Mouse (Mus musculus) hindbrain, embryonic 15.5 days (tissue): ENCODE results near the gene Iscu. TPM values are rescaled to one million over a fixed set of nuclear protein-coding genes. Genes with fewer than 3 reads are reported as not detected.
A peak's percentile ranks its signal among the peaks of the same experiment; 100 is the strongest.

Experiments
- ATAC-seq: fragments of 200-750 bp; cut with Nextera tagmentation; 2 replicates; pipeline ENCODE4 v1.8.0; 2017; ENCODE audit warnings: low read depth, moderate number of reproducible peaks, moderate TSS enrichment; ENCODE audit not compliant: low FRiP score
- H3K27ac ChIP-seq: fragments of 300-500 bp; sonication (generic); replicated peaks from 2 replicates; pipeline ENCODE4 v1.5.1; 2015; ENCODE audit warnings: mild to moderate bottlenecking, inconsistent platforms
- H3K27me3 ChIP-seq: fragments of 300-500 bp; sonication (generic); 2 replicates; pipeline ENCODE4 v1.6.1; 2015; ENCODE audit warnings: control low read depth, inconsistent platforms
- H3K36me3 ChIP-seq: fragments of 300-500 bp; sonication (generic); 2 replicates; pipeline ENCODE4 v1.6.1; 2015; ENCODE audit warnings: control low read depth, inconsistent platforms
- H3K4me1 ChIP-seq: fragments of 300-500 bp; sonication (generic); replicated peaks from 2 replicates; pipeline ENCODE4 v1.6.1; 2015; ENCODE audit warnings: control low read depth, inconsistent platforms
- H3K4me2 ChIP-seq: fragments of 300-500 bp; sonication (generic); 2 replicates; pipeline ENCODE4 v1.6.1; 2015; ENCODE audit warnings: moderate library complexity, mild to moderate bottlenecking, inconsistent platforms
- H3K4me3 ChIP-seq: fragments of 300-500 bp; sonication (generic); 2 replicates; pipeline ENCODE4 v1.5.1; 2015; ENCODE audit warnings: mild to moderate bottlenecking, inconsistent platforms
- H3K9ac ChIP-seq: fragments of 300-500 bp; sonication (generic); 2 replicates; pipeline ENCODE4 v1.6.1; 2015; ENCODE audit warnings: inconsistent platforms
- H3K9me3 ChIP-seq: fragments of 300-500 bp; sonication (generic); 2 replicates; pipeline ENCODE4 v1.6.1; 2016; ENCODE audit warnings: control low read depth, inconsistent platforms
- WGBS: fragments of 180-500 bp; shearing (Covaris S2); methylation state at CpG from one replicate; pipeline ENCODE4 v1.1.7; 2015; 5-methylcytosine and 5-hydroxymethylcytosine counted together
- polyA plus RNA-seq: library from polyadenylated mRNA; unstranded; fragments of >200 nt; fragmentation: Nextera tagmentation; extraction: Ambion mirVana; gene quantifications from 2 replicates; pipeline ENCODE4 v1.2.1, GENCODE M21; 2015

Gene Iscu
- polyA plus RNA-seq, 1 experiment from 2014 or later = 87.6 TPM

DNA sequence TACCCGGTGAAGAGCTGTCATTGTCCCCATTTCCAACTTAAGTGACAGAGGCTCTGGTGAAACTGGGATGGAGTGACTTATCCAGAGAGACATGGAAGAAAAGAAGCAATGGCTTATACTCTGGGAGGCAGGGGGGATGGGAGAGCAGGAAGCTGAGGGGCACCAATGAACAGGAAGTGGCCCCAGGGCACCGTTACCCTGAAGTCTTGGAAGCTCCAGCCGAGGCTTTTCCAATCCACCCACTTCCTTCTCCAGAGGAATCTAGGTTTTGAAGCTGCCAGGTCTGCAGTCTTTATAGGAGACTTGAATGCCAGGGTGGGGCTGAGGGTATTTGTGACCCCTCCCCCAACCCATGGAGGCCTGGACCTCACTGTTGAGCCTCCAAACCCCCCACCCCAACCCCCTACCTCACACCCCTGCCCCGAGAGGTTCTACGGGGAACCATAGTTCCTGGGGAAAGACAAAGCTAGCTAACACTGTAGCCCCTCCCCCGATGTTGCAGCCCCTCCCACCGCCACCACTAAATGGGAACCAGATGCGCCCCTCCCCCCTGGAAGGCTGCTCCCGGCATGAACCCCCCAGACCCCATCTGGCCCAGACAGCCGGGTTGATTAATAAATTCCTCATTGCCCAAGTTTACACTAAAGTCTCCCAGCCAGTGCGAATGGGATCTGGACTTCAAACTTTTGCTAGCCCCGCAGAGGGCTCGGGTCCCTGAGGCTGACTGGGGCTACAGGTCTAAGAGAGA is 24.0 kb downstream of the Iscu start:
- Histone ChIP-seq H3K9ac (no peak overlapping the region), H3K9me3 (no peaks in the 10 kb centered on the region), H3K27me3 (peaks cover 8% of the 10 kb centered on the region; the same call in 1 of the 2 replicates), H3K4me2 (0 out of 2 replicates have a peak overlapping the region, but pooled peaks have one; percentile 15), H3K36me3 (no peaks in the 10 kb centered on the region), H3K4me1 (no peaks in the 10 kb centered on the region), H3K27ac (no peak overlapping the region), H3K4me3 (no peak overlapping the region)
- no peak for ATAC-seq
- 9% methylated on average over 12 of the region's 13 CpGs for WGBS

- H3K4me2 ChIP-seq = 0 out of 2 replicates have a peak overlapping the region, but pooled peaks have one; percentile 15
- whole genome bisulfite sequencing = 16% methylated on average over 19 of the region's 19 CpGs
Measured at GRCm38 (mm10) chr5:113797149-113797882, 24.8 kb downstream of the Iscu start.

DNA sequence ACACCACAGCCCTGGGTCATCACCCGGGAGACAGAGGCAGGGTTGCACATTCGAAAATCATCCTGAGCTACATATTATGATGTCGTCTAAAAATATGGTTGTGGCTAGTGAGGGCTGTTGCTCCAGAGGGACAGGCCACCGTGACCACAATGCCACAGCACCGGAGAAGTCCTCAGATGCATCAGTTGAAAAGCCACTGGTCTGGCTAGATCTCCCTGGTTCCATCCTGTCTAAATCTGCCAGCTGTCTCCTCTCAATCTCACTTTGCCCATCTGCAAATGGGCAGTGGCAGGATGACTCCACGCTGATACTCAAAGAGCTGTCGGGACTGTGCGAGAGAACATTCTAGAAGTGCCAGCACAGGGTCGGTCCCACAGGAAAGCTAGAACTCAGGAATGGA is 26.0 kb downstream of the Iscu start:
- H3K4me1 ChIP-seq = no peaks in the 10 kb centered on the region
- ATAC-seq = no peak
- WGBS = 82% methylated on average over 9 of the region's 9 CpGs
- no peak overlapping the region for H3K4me3 ChIP-seq
- H3K27ac ChIP-seq = no peak overlapping the region
- no peak overlapping the region for H3K9ac ChIP-seq
- no peaks in the 10 kb centered on the region for H3K9me3 ChIP-seq
- no peaks in the 10 kb centered on the region for H3K36me3 ChIP-seq
- H3K4me2 ChIP-seq = no peak overlapping the region
- H3K27me3 ChIP-seq = peaks cover 8% of the 10 kb centered on the region; the same call in 1 of the 2 replicates

More at GRCm38 (mm10) chr5:113797149-113797882, 24.8 kb downstream of the Iscu start:
- H3K27me3 ChIP-seq = peaks cover 8% of the 10 kb centered on the region; the same call in 1 of the 2 replicates
- H3K27ac ChIP-seq = no peak overlapping the region
- H3K4me3 ChIP-seq = no peak overlapping the region
- no peak overlapping the region for H3K9ac ChIP-seq
- H3K4me1 ChIP-seq = no peaks in the 10 kb centered on the region
- no peaks in the 10 kb centered on the region for H3K9me3 ChIP-seq
- no peak for ATAC-seq
- no peaks in the 10 kb centered on the region for H3K36me3 ChIP-seq

- Histone ChIP-seq H3K27ac (no peak overlapping the region), H3K36me3 (no peaks in the 10 kb centered on the region), H3K9ac (no peak overlapping the region), H3K27me3 (peaks cover 8% of the 10 kb centered on the region; the same call in 1 of the 2 replicates), H3K4me3 (0 out of 2 replicates have a peak overlapping the region, but pooled peaks have one; percentile 8), H3K4me1 (no peaks in the 10 kb centered on the region), H3K9me3 (no peaks in the 10 kb centered on the region), H3K4me2 (no peak overlapping the region)
- ATAC-seq = no peak
- WGBS = 45% methylated on average over 5 of the region's 5 CpGs
Measured at GRCm38 (mm10) chr5:113799691-113800090, 27.1 kb downstream of the Iscu start.

GRCm38 (mm10) chr5:113800280-113800679 is 27.7 kb downstream of the Iscu start, which contains the start of gene Tmem119:
Tmem119 (minus strand) TSS chr5:113800516.
- no peak within 1 kb of the TSS for H3K9ac ChIP-seq

DNA sequence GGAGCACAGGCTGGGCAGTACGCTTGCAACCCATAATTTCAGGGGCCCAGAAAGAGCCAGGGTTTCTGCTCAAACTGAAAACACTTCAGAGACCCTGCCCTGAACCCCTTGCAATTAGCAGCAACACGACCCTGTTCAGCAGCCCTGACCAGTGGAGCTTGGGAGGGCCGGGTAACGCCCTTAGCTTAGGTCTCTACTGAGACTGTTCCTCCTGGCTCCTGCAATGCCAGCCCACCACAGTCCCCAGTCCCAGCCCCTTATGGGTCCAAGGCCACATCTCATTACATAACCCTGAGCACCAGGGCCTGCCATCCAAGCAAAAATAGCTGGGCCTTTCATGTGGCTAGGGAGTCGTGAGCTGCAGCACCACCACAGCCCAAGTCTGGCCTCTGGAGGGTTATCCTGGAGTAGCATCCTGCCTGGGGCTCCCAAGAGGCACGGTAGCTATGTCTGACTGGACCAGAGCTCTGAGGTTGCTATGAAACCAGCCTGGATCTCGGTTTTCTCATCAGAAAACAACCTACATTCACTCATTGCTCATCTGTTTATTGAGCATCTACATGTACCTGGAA is 31.9 kb downstream of the Iscu start:
- Histone ChIP-seq H3K27me3 (no peaks in the 10 kb centered on the region), H3K36me3 (no peaks in the 10 kb centered on the region), H3K4me3 (no peak overlapping the region), H3K4me1 (no peaks in the 10 kb centered on the region), H3K27ac (no peak overlapping the region), H3K9ac (no peak overlapping the region), H3K9me3 (no peaks in the 10 kb centered on the region), H3K4me2 (no peak overlapping the region)
- ATAC-seq = no peak
- 68% methylated on average over 7 of the region's 7 CpGs for WGBS

More at GRCm38 (mm10) chr5:113800280-113800679, 27.7 kb downstream of the Iscu start, which contains the start of gene Tmem119:
- H3K4me2 ChIP-seq = no peak within 1 kb of the TSS
- H3K4me1 ChIP-seq = no peaks in the 10 kb centered on the region
- no peaks in the 10 kb centered on the region for H3K9me3 ChIP-seq
- 1% methylated on average over 11 of the region's 11 CpGs for WGBS
- H3K27me3 ChIP-seq = peaks cover 8% of the 10 kb centered on the region; the same call in 1 of the 2 replicates
- peak within 1 kb of the TSS; percentile 8; the same call in 1 of the 2 replicates for H3K4me3 ChIP-seq
- no peaks in the 10 kb centered on the region for H3K36me3 ChIP-seq
- no peak for ATAC-seq
- no peak within 1 kb of the TSS for H3K27ac ChIP-seq

- WGBS = 90% methylated on average over 9 of the region's 9 CpGs
- no peaks in the 10 kb centered on the region for H3K9me3 ChIP-seq
- no peaks in the 10 kb centered on the region for H3K27me3 ChIP-seq
- no peaks in the 10 kb centered on the region for H3K36me3 ChIP-seq
- no peak overlapping the region for H3K4me2 ChIP-seq
- H3K9ac ChIP-seq = no peak overlapping the region
- H3K4me3 ChIP-seq = no peak overlapping the region
- no peak for ATAC-seq
- no peaks in the 10 kb centered on the region for H3K4me1 ChIP-seq
- H3K27ac ChIP-seq = no peak overlapping the region
Measured at GRCm38 (mm10) chr5:113805301-113805700, 32.8 kb downstream of the Iscu start.

GRCm38 (mm10) chr5:113806414-113806813 is 33.9 kb downstream of the Iscu start:
- 47% methylated on average over 10 of the region's 10 CpGs for WGBS
- ATAC-seq = no peak
- H3K4me2 ChIP-seq = no peak overlapping the region

DNA sequence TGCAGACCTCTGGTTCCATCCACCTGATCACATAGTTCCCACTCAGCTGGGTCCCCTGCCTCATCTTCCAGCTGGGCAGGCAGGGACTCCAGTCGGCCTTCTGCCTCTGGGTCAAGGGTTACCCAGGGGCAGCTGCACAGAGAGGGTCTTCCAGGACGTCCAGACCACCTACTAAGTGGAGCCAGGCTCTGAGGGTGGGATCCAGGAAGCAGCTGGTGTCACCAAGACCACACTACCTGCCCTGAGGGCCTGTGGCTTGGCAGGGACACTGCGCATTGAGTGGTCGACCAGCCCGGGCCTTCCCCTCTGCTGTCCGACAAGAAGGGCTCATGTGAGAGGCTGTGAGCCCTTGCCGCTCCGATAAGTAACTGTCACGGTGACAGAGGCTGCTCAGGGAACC is 35.2 kb downstream of the Iscu start:
- no peak overlapping the region for H3K4me3 ChIP-seq

More at GRCm38 (mm10) chr5:113806414-113806813, 33.9 kb downstream of the Iscu start:
- Histone ChIP-seq H3K27ac (no peak overlapping the region), H3K4me1 (no peaks in the 10 kb centered on the region), H3K9ac (no peak overlapping the region), H3K27me3 (no peaks in the 10 kb centered on the region), H3K4me3 (no peak overlapping the region), H3K36me3 (no peaks in the 10 kb centered on the region), H3K9me3 (no peaks in the 10 kb centered on the region)

DNA sequence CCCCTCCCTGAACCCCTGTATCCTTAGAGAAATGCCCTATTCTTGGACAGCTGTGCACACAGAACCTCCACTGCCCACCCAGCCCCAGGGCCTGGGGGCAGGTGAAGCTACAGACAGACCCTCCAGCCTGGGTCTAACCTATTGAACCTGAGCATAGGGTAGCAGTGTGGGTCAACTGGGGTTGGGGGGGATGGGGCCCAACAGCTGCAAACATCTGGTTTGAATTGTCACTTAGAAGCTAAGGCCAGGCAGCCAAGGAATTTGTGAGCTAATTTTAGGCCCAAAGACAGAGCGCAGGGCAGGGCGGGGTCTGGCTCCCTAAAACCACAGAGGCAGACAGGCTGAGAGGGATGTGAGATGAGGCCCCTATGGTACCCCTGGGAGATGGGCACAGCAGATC is 35.6 kb downstream of the Iscu start:
- WGBS = 85% methylated on average over 2 of the region's 2 CpGs
- Histone ChIP-seq H3K4me2 (no peak overlapping the region), H3K9ac (no peak overlapping the region), H3K27ac (no peak overlapping the region), H3K4me1 (no peaks in the 10 kb centered on the region), H3K27me3 (no peaks in the 10 kb centered on the region), H3K36me3 (no peaks in the 10 kb centered on the region), H3K9me3 (no peaks in the 10 kb centered on the region), H3K4me3 (no peak overlapping the region)
- ATAC-seq = no peak

More for the DNA sequence above, 35.2 kb downstream of the Iscu start:
- Histone ChIP-seq H3K36me3 (no peaks in the 10 kb centered on the region), H3K27me3 (no peaks in the 10 kb centered on the region), H3K9me3 (no peaks in the 10 kb centered on the region), H3K4me1 (no peaks in the 10 kb centered on the region), H3K4me2 (no peak overlapping the region), H3K9ac (no peak overlapping the region), H3K27ac (no peak overlapping the region)
- ATAC-seq = no peak
- WGBS = 55% methylated on average over 9 of the region's 9 CpGs

DNA sequence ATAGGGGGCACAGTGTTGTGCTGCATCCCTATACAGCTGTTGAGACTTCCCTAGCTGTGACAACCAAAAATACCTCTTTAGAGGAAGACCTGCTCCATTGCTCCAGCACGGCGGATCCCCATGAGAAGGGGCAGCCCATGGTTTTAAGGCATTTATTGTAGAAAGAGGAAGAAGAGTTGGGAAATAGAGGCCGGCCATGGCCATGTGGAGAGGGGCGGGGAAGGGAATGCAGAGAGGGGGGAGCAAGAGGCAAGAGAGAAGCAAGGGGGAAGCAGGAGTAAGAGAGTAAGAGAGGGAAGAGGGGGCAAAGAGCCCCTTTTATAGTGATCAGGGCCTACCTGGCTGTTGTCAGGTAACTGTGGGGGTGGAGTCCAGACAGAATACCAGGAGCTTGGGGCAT is 37.6 kb downstream of the Iscu start:
- H3K27me3 ChIP-seq = no peaks in the 10 kb centered on the region
- no peak overlapping the region for H3K27ac ChIP-seq
- no peaks in the 10 kb centered on the region for H3K36me3 ChIP-seq
- H3K4me1 ChIP-seq = no peaks in the 10 kb centered on the region
- H3K9ac ChIP-seq = no peak overlapping the region
- ATAC-seq = no peak
- H3K4me3 ChIP-seq = no peak overlapping the region
- 97% methylated on average over 4 of the region's 4 CpGs for WGBS
- H3K9me3 ChIP-seq = no peaks in the 10 kb centered on the region
- no peak overlapping the region for H3K4me2 ChIP-seq
